Mouse (Mus musculus): Measurements from ENCODE around the gene Asic4.

DNA sequence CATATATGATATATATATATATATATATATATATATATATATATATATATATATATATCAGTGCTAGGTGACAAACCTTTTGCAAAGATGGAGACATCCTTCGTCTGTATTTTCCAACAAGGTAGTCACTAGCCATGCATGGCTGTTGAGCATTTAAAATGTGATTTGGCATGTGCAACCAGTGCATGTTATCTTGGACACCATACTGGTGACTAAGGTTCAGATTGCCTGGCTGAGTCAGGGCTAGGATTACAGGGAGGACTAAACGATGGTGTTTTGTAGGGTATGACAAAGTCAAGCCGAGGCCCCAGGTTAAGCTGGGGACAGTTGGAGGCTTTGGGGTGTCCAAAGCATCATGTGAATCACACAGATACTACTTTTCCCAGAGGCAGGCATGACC is 5.2 kb downstream of the Asic4 start:
- TF ChIP-seq GATA1 (IDR thresholded peaks at IDR 0.05; ENCODE audit: borderline replicate concordance, low read length) (no peak), FLI1 (IDR thresholded peaks at IDR 0.05; ENCODE audit: low read length) (no peak)

Data from megakaryocyte, embryonic 14.5 days (primary cell).